Mouse (Mus musculus): Measurements from ENCODE around the gene Itsn2.

Itsn2 gene

DNA sequence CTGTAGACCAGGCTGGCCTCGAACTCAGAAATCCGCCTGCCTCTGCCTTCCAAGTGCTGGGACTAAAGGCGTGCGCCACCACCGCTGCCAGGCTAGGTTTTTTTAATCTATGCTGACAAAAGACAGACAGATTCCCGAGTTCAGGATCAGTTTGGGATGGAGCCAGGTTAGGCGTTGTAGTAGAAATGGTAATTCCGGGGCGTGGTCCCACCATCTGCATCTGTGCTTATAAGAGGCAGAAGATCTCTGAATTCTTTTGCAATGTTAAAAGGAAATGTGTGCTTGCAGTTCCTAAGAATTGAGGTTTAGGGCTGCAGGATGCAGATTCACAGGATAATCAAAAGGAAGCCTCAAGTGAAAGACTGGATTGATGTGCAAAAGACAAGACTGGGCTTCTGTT is 35.5 kb upstream of the Itsn2 start:
- peak overlapping the region; percentile 5; the same call in 1 of the 2 replicates for H3K4me3 ChIP-seq (replicated peaks; ENCODE audit: low read length)
- H3K4me1 ChIP-seq (replicated peaks; ENCODE audit: low read depth, low read length) = peaks cover 62% of the 10 kb centered on the region
- TF ChIP-seq NANOG (IDR thresholded peaks at IDR 0.05; ENCODE audit: borderline replicate concordance, low read length) = no peak
- TF ChIP-seq POU5F1 (IDR thresholded peaks at IDR 0.05; ENCODE audit: borderline replicate concordance, low read length) = no peak
- no peak for TF ChIP-seq CTCF (conservative IDR thresholded peaks at IDR 0.05; ENCODE audit: low read length)
- peaks cover 27% of the 10 kb centered on the region for H3K9me3 ChIP-seq (ENCODE audit: low read length)
- no peaks in the 10 kb centered on the region for H3K27me3 ChIP-seq (ENCODE audit: insufficient read depth, low read length)
- H3K36me3 ChIP-seq (ENCODE audit: insufficient read depth, low read length) = peaks cover 10% of the 10 kb centered on the region

DNA sequence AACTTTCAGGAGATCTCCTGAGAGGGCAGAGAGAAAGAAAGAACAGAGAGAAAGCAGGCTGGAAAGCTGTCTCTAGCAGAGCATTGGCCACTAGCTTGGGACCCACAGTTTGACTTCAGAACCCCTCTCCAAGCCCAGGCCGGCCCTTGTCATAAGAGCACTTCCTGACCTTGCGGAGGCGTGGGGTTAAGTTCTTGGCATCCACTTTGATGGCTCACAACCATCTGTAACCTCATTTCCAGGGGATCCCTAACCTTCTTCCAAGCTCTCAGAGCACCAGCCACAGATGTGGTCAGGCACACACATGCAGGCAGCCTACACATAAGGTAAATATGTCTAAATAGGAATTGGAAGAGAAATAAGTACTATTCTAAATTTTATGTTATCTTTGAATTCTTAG is 35.0 kb upstream of the Itsn2 start:
- TF ChIP-seq POU5F1 (IDR thresholded peaks at IDR 0.05; ENCODE audit: borderline replicate concordance, low read length) (no peak), CTCF (conservative IDR thresholded peaks at IDR 0.05; ENCODE audit: low read length) (no peak), NANOG (IDR thresholded peaks at IDR 0.05; ENCODE audit: borderline replicate concordance, low read length) (no peak)
- Histone ChIP-seq H3K36me3 (ENCODE audit: insufficient read depth, low read length) (peaks cover 7% of the 10 kb centered on the region), H3K27me3 (ENCODE audit: insufficient read depth, low read length) (no peaks in the 10 kb centered on the region), H3K9me3 (ENCODE audit: low read length) (peaks cover 32% of the 10 kb centered on the region), H3K4me1 (replicated peaks; ENCODE audit: low read depth, low read length) (peaks cover 58% of the 10 kb centered on the region), H3K4me3 (replicated peaks; ENCODE audit: low read length) (peak overlapping the region; percentile 5; the same call in 1 of the 2 replicates)

DNA sequence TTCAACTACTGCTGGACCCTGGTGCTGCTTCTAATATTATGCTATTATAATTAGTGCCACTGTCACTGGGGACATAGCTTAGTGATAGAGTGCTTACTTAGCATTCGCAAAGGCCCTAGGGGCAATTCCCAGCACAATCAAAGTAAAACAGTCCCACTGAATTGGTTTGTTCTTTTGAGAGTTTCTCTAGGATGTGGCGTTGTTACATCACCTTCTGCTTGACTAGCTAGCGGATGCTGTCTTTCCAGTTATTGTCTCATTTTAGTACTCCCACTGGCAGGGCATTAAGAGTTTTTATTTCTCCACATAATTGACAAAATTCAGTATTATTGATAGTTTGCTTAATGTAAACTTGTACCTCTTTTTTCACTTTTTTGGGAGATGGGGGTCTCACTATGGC is 34.4 kb upstream of the Itsn2 start:
- Histone ChIP-seq H3K4me3 (replicated peaks; ENCODE audit: low read length) (no peak overlapping the region), H3K4me1 (replicated peaks; ENCODE audit: low read depth, low read length) (peaks cover 55% of the 10 kb centered on the region), H3K9me3 (ENCODE audit: low read length) (peaks cover 32% of the 10 kb centered on the region), H3K27me3 (ENCODE audit: insufficient read depth, low read length) (no peaks in the 10 kb centered on the region), H3K36me3 (ENCODE audit: insufficient read depth, low read length) (peaks cover 7% of the 10 kb centered on the region)
- no peak for TF ChIP-seq CTCF (conservative IDR thresholded peaks at IDR 0.05; ENCODE audit: low read length)

DNA sequence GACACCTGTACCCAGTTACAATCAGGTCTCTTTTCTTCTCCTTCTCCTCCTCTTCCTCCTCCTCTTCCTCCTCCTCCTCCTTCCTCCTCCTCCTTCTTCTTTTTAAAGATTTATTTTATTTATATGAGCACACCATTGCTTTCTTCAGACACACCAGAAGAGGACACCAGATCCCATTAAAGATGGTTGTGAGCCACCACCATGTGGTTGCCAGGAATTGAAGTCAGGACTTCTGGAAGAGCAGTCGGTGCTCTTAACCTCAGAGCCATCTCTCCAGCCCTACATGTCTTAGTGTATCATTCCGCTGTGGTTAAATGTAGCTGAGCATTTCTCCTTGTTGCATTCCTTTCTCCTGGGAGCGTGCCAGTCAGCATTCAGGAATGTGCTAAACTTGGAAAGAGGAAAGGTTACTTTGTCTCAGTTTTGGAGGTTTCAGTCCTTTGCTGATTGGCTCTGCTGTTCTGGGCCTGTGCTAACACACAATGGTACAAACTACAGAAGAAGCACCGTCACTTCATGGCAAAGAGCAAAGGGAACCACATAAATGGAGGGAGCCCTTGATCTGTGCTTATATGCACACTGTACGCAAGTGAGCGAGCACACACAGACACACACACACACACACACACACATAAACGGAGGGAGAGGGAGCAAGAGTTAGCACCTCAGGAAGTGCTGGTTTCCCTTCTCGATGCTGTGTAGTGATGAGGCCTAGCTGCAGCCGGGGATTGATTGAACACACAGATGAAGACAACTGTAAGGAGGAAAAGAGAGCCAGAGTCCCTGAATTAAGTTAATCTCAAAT is 33.8 kb upstream of the Itsn2 start:
- Histone ChIP-seq H3K36me3 (ENCODE audit: insufficient read depth, low read length) (peaks cover 7% of the 10 kb centered on the region), H3K9me3 (ENCODE audit: low read length) (peaks cover 32% of the 10 kb centered on the region), H3K4me1 (replicated peaks; ENCODE audit: low read depth, low read length) (peaks cover 55% of the 10 kb centered on the region), H3K27me3 (ENCODE audit: insufficient read depth, low read length) (no peaks in the 10 kb centered on the region), H3K4me3 (replicated peaks; ENCODE audit: low read length) (no peak overlapping the region)
- TF ChIP-seq POU5F1 (IDR thresholded peaks at IDR 0.05; ENCODE audit: borderline replicate concordance, low read length) (no peak), CTCF (conservative IDR thresholded peaks at IDR 0.05; ENCODE audit: low read length) (no peak)

DNA sequence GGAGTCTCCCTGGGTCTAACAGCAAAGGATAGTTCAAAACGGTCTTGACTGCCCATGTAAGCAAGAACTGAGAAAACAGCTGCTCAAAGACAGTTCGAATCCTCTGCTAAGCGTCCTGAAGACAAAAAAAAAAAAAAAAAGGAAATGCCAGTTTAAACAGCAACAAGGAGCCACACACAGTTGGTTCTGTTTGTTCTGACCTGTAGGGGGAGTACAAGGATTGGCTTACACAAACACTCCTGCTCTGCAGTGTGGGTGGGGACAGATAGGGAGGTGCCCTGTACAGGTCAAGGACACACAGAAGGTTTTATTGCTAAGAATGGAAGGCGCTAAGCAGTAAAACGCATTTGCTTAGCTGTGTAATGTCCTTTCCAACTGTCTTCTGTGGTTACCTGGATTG is 20.6 kb upstream of the Itsn2 start:
- no peak overlapping the region for H3K4me3 ChIP-seq (replicated peaks; ENCODE audit: low read length)
- H3K4me1 ChIP-seq (replicated peaks; ENCODE audit: low read depth, low read length) = peaks cover 16% of the 10 kb centered on the region
- TF ChIP-seq POU5F1 (IDR thresholded peaks at IDR 0.05; ENCODE audit: borderline replicate concordance, low read length) (no peak), NANOG (IDR thresholded peaks at IDR 0.05; ENCODE audit: borderline replicate concordance, low read length) (no peak), CTCF (conservative IDR thresholded peaks at IDR 0.05; ENCODE audit: low read length) (peak; percentile 52)
- no peaks in the 10 kb centered on the region for H3K36me3 ChIP-seq (ENCODE audit: insufficient read depth, low read length)
- H3K27me3 ChIP-seq (ENCODE audit: insufficient read depth, low read length) = no peaks in the 10 kb centered on the region
- no peaks in the 10 kb centered on the region for H3K9me3 ChIP-seq (ENCODE audit: low read length)

DNA sequence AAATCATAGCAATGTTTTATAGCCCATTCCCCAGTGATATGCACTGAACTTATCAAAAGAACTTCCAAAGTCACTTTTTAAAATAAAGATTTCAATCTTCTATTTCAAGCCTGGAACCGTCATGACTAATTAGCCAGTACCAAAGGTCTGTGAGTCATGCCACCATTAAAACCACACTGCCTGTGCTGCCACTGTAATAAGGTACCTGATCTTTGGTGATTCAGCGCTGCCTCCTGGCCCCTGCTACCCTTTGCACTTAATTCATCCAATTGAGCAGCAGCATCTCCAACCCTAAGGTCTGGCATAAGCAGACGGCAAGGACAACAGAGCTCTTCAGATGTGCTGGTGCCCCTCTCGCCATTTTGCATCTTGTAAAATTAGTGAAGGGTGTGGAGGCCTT is 18.4 kb upstream of the Itsn2 start:
- Histone ChIP-seq H3K4me3 (replicated peaks; ENCODE audit: low read length) (no peak overlapping the region), H3K9me3 (ENCODE audit: low read length) (no peaks in the 10 kb centered on the region), H3K36me3 (ENCODE audit: insufficient read depth, low read length) (no peaks in the 10 kb centered on the region), H3K27me3 (ENCODE audit: insufficient read depth, low read length) (no peaks in the 10 kb centered on the region), H3K4me1 (replicated peaks; ENCODE audit: low read depth, low read length) (peaks cover 20% of the 10 kb centered on the region)
- TF ChIP-seq POU5F1 (IDR thresholded peaks at IDR 0.05; ENCODE audit: borderline replicate concordance, low read length) = no peak
- no peak for TF ChIP-seq NANOG (IDR thresholded peaks at IDR 0.05; ENCODE audit: borderline replicate concordance, low read length)
- TF ChIP-seq CTCF (conservative IDR thresholded peaks at IDR 0.05; ENCODE audit: low read length) = no peak

DNA sequence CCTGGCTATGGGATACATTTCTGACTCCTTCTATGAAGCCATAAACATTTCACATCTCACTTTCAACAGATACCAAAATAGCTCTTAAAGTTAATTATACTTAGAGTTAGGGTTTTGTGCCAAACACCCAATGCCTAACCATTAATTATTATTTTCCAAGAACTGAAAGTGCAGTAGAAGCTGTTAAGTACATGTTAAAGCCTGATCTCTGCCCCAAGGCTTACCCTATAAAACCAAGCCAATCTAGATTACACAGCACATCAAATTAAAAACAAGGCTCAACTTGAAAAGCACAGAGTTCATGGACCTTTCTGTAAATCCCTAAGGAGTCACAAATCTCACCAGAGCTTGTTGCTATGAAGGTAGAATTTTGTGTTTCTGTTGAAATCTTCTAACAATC is 10.1 kb upstream of the Itsn2 start:
- no peak for TF ChIP-seq POU5F1 (IDR thresholded peaks at IDR 0.05; ENCODE audit: borderline replicate concordance, low read length)
- TF ChIP-seq CTCF (conservative IDR thresholded peaks at IDR 0.05; ENCODE audit: low read length) = no peak
- TF ChIP-seq NANOG (IDR thresholded peaks at IDR 0.05; ENCODE audit: borderline replicate concordance, low read length) = no peak

DNA sequence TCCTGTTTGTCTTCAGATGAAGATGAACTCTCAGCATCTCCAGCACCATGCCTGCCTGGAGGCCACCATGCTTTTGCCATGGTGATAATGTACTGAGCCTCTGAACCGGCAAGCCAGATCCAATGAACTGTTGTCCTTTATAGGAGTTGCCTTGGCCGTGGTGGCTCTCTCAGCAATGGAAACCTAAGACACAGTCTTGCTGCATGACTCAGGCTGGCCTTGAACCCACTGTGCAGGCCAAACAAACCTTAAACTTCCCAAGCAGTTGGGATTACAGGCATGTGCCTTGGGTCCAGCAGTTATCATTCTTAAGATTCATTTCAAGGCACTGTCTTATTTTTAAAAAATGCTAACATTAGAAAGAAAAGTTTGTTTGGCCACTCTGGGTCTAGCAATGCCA is 4.6 kb upstream of the Itsn2 start:
- H3K27me3 ChIP-seq (ENCODE audit: insufficient read depth, low read length) = no peaks in the 10 kb centered on the region
- TF ChIP-seq POU5F1 (IDR thresholded peaks at IDR 0.05; ENCODE audit: borderline replicate concordance, low read length) = no peak
- no peaks in the 10 kb centered on the region for H3K9me3 ChIP-seq (ENCODE audit: low read length)
- peaks cover 19% of the 10 kb centered on the region for H3K4me1 ChIP-seq (replicated peaks; ENCODE audit: low read depth, low read length)
- no peak overlapping the region for H3K4me3 ChIP-seq (replicated peaks; ENCODE audit: low read length)
- no peaks in the 10 kb centered on the region for H3K36me3 ChIP-seq (ENCODE audit: insufficient read depth, low read length)

More for the DNA sequence above, 10.1 kb upstream of the Itsn2 start:
- H3K36me3 ChIP-seq (ENCODE audit: insufficient read depth, low read length) = no peaks in the 10 kb centered on the region
- H3K4me1 ChIP-seq (replicated peaks; ENCODE audit: low read depth, low read length) = peaks cover under 1% of the 10 kb centered on the region; the same call in 1 of the 2 replicates
- H3K4me3 ChIP-seq (replicated peaks; ENCODE audit: low read length) = no peak overlapping the region
- H3K9me3 ChIP-seq (ENCODE audit: low read length) = no peaks in the 10 kb centered on the region
- no peaks in the 10 kb centered on the region for H3K27me3 ChIP-seq (ENCODE audit: insufficient read depth, low read length)

DNA sequence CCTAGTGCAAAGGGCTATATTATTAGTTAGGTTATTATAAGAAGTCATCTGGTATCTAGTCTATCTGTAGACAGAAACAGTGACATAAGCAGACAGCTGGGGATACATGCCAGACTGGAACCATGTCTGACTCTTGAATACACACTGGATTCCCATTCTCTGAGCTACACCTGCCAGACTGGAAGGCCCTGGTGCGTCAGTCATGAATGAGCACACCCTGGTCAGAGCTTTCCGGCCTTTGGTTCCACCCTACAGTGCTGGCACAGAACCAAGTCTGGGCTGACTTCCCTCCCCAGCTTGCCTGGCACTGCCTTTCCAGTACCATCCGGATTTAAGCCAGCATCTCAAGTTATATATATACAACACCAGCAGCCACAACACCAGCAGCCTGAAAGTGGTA is 3.8 kb upstream of the Itsn2 start:
- no peaks in the 10 kb centered on the region for H3K9me3 ChIP-seq (ENCODE audit: low read length)
- no peak for TF ChIP-seq NANOG (IDR thresholded peaks at IDR 0.05; ENCODE audit: borderline replicate concordance, low read length)
- no peak for TF ChIP-seq POU5F1 (IDR thresholded peaks at IDR 0.05; ENCODE audit: borderline replicate concordance, low read length)
- no peak for TF ChIP-seq CTCF (conservative IDR thresholded peaks at IDR 0.05; ENCODE audit: low read length)
- peaks cover 21% of the 10 kb centered on the region for H3K4me1 ChIP-seq (replicated peaks; ENCODE audit: low read depth, low read length)
- H3K27me3 ChIP-seq (ENCODE audit: insufficient read depth, low read length) = 0 out of 2 replicates have a peak, but pooled peaks cover under 1% of the 10 kb centered on the region
- H3K36me3 ChIP-seq (ENCODE audit: insufficient read depth, low read length) = no peaks in the 10 kb centered on the region
- H3K4me3 ChIP-seq (replicated peaks; ENCODE audit: low read length) = no peak overlapping the region

Data from E14TG2a.4 (cell line).